Mouse (Mus musculus): ENCODE measurements around the gene Adam6a.
"Not testable (repeated sequence)": the region's sequence is repeated elsewhere in the genome, so short reads cannot be mapped to it uniquely, and the experiment has no call there.

The Adam6a gene

GRCm38 (mm10) chr12:113543608-113544007 lies at the start of gene Adam6a:
Gene Adam6a, plus strand, starts transcription at chr12:113543908.
- in situ Hi-C loops (cut with MseI, MboI) = not testable (repeated sequence)

- in situ Hi-C loops (cut with MseI, MboI) = no loop called here
Observed at GRCm38 (mm10) chr12:113525901-113526300, 17.8 kb upstream of the Adam6a start.

- in situ Hi-C loops (cut with MseI, MboI) = loop anchor here (10.0 to 25.0 kb wide), 3 partner anchors 91 to 366 kb away; partner anchors contain the start of gene Adam6b (in 1 of the 2)
Observed at GRCm38 (mm10) chr12:113578241-113578640, 34.5 kb downstream of the Adam6a start.

GRCm38 (mm10) chr12:113588001-113588400 lies 44.3 kb downstream of the Adam6a start:
- in situ Hi-C loops (cut with MseI, MboI) = loop anchor here in 1 of 2 experiments (25.0 kb wide), 2 partner anchors 101 to 376 kb away; partner anchors contain the start of gene Adam6b

All from mouse trophoblast stem cell (cell line).